Mouse (Mus musculus) 3T3-L1 (cell line): ENCODE data around the gene Krtap4-2.

Experiments
- DNase-seq: peaks from one replicate; pipeline ENCODE4 v3.0.0-alpha.2; 2015; ENCODE audit warnings: low read depth, low spot score

Krtap4-2 gene

DNA sequence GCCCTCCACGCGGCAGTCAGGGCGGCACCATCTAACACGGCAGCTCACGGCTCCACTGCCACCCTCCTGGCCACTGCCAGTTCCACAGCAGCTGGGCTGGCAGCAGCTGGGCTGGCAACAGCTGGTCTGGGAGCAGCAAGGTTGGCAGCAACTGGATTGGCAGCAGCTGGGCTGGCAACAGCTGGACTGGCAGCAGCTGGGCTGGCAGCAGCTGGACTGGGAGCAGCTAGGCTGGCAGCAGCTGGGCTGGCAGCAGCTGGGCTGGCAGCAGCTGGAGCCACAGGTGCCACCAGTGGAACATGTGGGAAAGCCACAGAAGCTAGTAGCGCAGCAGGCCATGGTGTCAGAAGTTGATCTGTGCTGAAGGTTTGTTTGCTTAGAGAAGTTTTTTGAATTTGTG is 43.9 kb downstream of the Krtap4-2 start, which contains the start of gene Krtap1-3:
Gene Krtap1-3 (minus strand): TSS at position 359 of the 400 bp plus-strand sequence.
- DNase-seq, result no peak

DNA sequence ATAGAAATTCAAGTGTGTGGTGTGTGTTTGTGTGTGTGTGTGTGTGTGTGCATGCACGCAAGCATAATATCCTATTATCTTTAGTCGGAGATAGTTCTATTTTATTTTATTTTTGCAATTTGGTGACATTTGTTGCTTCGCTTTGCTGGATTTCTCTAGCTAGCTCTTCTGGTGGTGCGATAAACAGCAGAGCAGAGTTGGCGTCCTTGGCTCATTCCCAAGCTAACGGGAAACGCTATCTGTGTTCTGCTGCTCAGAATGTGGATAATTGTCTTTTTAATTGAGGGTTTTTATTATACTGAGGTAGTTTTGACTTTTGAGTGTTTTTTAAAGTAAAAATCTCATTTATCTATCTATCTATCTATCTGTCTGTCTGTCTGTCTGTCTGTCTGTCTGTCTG is 49.8 kb downstream of the Krtap4-2 start:
- no peak for DNase-seq
